Mouse (Mus musculus): Measurements from ENCODE around the gene Ppp1r26. TPM values are rescaled to one million over a fixed set of nuclear protein-coding genes. Genes with fewer than 3 reads are reported as not detected.

Ppp1r26 gene
- total and polyA plus RNA-seq, 3 experiments: not detected

- peaks cover 3 to 12% of the 10 kb centered on the region in 2 experiments; a peak in 2 of 4 replicates for H3K4me1 ChIP-seq (ENCODE audit: control insufficient read depth in 1 of 2, insufficient read depth in 2 of 2, low read length in 2 of 2)
Observed at GRCm38 (mm10) chr2:28468486-28469225, 22.1 kb downstream of the Ppp1r26 start.

GRCm38 (mm10) chr2:28469461-28469860 lies 22.9 kb downstream of the Ppp1r26 start:
- 0 out of 4 replicates have a peak, but pooled peaks cover 0 to 2% of the 10 kb centered on the region in 2 experiments for H3K27me3 ChIP-seq (ENCODE audit: control insufficient read depth in 1 of 2, insufficient read depth in 2 of 2, low read length in 2 of 2)
- H3K4me3 ChIP-seq (ENCODE audit: control insufficient read depth in 1 of 2, insufficient read depth in 1 of 2, low read depth in 2 of 2, low read length in 2 of 2): no peak overlapping the region
- peaks cover 3 to 12% of the 10 kb centered on the region in 2 experiments; a peak in 2 of 4 replicates for H3K4me1 ChIP-seq (ENCODE audit: control insufficient read depth in 1 of 2, insufficient read depth in 2 of 2, low read length in 2 of 2)
- H3K27ac ChIP-seq (ENCODE audit: control insufficient read depth, low read depth, low read length): no peak overlapping the region
- H3K9me3 ChIP-seq (replicated peaks; ENCODE audit: insufficient read depth, low read length): no peaks in the 10 kb centered on the region
- peaks cover 2% of the 10 kb centered on the region in 2 experiments; a peak in 3 of 4 replicates for H3K36me3 ChIP-seq (ENCODE audit: control insufficient read depth in 1 of 2, insufficient read depth in 2 of 2, low read length in 2 of 2)
- DNase-seq (ENCODE audit: low read depth, low spot score): no peak
- H3K9ac ChIP-seq (ENCODE audit: control insufficient read depth, low read depth, low read length, poor library complexity, severe bottlenecking): no peak overlapping the region
- TF ChIP-seq MYB (IDR thresholded peaks at IDR 0.05; ENCODE audit: low read depth, low read length) (no peak), USF2 (IDR thresholded peaks at IDR 0.05; ENCODE audit: borderline replicate concordance in 1 of 2, insufficient read depth in 1 of 2, low read depth in 1 of 2, low read length in 2 of 2) (no peak), RAD21 (IDR thresholded peaks at IDR 0.05; ENCODE audit: low read depth, low read length) (no peak), TAL1 (IDR thresholded peaks at IDR 0.05; ENCODE audit: low read length) (no peak), MEF2A (IDR thresholded peaks at IDR 0.05; ENCODE audit: extremely low read depth, insufficient replicate concordance, low read depth, low read length, poor library complexity, severe bottlenecking) (no peak), GABPA (IDR thresholded peaks at IDR 0.05; ENCODE audit: low read depth, low read length) (no peak), POLR2AphosphoS5 (IDR thresholded peaks at IDR 0.05; ENCODE audit: borderline replicate concordance, low read depth, low read length) (no peak), BHLHE40 (IDR thresholded peaks at IDR 0.05; ENCODE audit: borderline replicate concordance, low read depth, low read length) (no peak), CHD2 (IDR thresholded peaks at IDR 0.05; ENCODE audit: low read length) (no peak), MAX (IDR thresholded peaks at IDR 0.05; ENCODE audit: low read length) (no peak), ZKSCAN1 (IDR thresholded peaks at IDR 0.05; ENCODE audit: low read depth, low read length) (no peak), KAT2A (conservative IDR thresholded peaks at IDR 0.05; ENCODE audit: low read depth, low read length) (no peak), CTCF (IDR thresholded peaks at IDR 0.05 in 2 of 3, conservative IDR thresholded peaks at IDR 0.05 in 1 of 3; ENCODE audit: control insufficient read depth in 1 of 3, insufficient read depth in 1 of 3, low read depth in 2 of 3, low read length in 3 of 3, poor library complexity in 1 of 3, severe bottlenecking in 1 of 3) (no peak), MYC (IDR thresholded peaks at IDR 0.05; ENCODE audit: low read depth, low read length) (no peak), RCOR1 (IDR thresholded peaks at IDR 0.05; ENCODE audit: low read depth, low read length) (no peak), MAFK (IDR thresholded peaks at IDR 0.05; ENCODE audit: borderline replicate concordance, low read depth, low read length) (no peak), NELFE (IDR thresholded peaks at IDR 0.05; ENCODE audit: low read depth, low read length) (no peak), ZMIZ1 (IDR thresholded peaks at IDR 0.05; ENCODE audit: low read depth, low read length) (no peak)
- H3K79me2 ChIP-seq (ENCODE audit: control insufficient read depth, insufficient read depth, low read length, poor library complexity): peaks cover 12% of the 10 kb centered on the region

More at GRCm38 (mm10) chr2:28468486-28469225, 22.1 kb downstream of the Ppp1r26 start:
- peaks cover 12% of the 10 kb centered on the region for H3K79me2 ChIP-seq (ENCODE audit: control insufficient read depth, insufficient read depth, low read length, poor library complexity)
- H3K4me3 ChIP-seq (ENCODE audit: control insufficient read depth in 1 of 2, insufficient read depth in 1 of 2, low read depth in 2 of 2, low read length in 2 of 2): peak overlapping the region; percentile 82 to 86
- no peaks in the 10 kb centered on the region for H3K9me3 ChIP-seq (replicated peaks; ENCODE audit: insufficient read depth, low read length)
- H3K27ac ChIP-seq (ENCODE audit: control insufficient read depth, low read depth, low read length): no peak overlapping the region; the same call in 1 of the 2 replicates
- H3K9ac ChIP-seq (ENCODE audit: control insufficient read depth, low read depth, low read length, poor library complexity, severe bottlenecking): peak overlapping the region; percentile 81
- H3K27me3 ChIP-seq (ENCODE audit: control insufficient read depth in 1 of 2, insufficient read depth in 2 of 2, low read length in 2 of 2): 0 out of 4 replicates have a peak, but pooled peaks cover 0 to under 1% of the 10 kb centered on the region in 2 experiments
- peak; percentile 38 for DNase-seq (ENCODE audit: low read depth, low spot score)
- TF ChIP-seq ZKSCAN1 (IDR thresholded peaks at IDR 0.05; ENCODE audit: low read depth, low read length) (no peak), ZMIZ1 (IDR thresholded peaks at IDR 0.05; ENCODE audit: low read depth, low read length) (no peak), USF1 (IDR thresholded peaks at IDR 0.05; ENCODE audit: low read depth, low read length) (no peak), CTCF (IDR thresholded peaks at IDR 0.05 in 2 of 3, conservative IDR thresholded peaks at IDR 0.05 in 1 of 3; ENCODE audit: control insufficient read depth in 1 of 3, insufficient read depth in 1 of 3, low read depth in 2 of 3, low read length in 3 of 3, poor library complexity in 1 of 3, severe bottlenecking in 1 of 3) (no peak), NELFE (IDR thresholded peaks at IDR 0.05; ENCODE audit: low read depth, low read length) (no peak), JUND (IDR thresholded peaks at IDR 0.05; ENCODE audit: low read depth, low read length) (no peak), RAD21 (IDR thresholded peaks at IDR 0.05; ENCODE audit: low read depth, low read length) (no peak)
- peaks cover 2% of the 10 kb centered on the region in 2 experiments; a peak in 3 of 4 replicates for H3K36me3 ChIP-seq (ENCODE audit: control insufficient read depth in 1 of 2, insufficient read depth in 2 of 2, low read length in 2 of 2)

Data from MEL (cell line).